Comparison of ENCODE assay signal across 22 mouse cellular contexts in the genomic region with DNA sequence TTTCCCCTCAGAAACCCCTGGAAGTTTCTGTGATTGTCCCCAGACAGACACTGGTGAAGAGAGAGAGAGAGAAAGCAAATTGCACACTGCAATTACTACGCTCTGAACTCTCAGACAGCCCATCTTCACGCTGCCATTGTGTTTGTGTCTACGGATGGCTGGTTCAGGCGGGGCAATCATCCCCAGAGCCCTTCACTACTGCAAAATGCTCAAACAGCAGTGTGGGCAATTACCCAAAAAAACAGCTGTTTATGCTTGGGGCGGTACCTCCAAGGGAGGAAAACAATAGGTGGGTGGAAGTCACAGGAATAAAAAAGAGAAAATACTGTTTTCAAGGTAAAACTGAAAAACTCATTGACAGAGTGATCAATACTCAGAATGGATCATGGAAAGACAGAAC.
"Had no signal": no experiment of that assay in that cellular context is flagged by ENCODE, and none has a peak within 500 bp of the region (broad histone marks: within the 10 kb centered on the region; RNA-seq: fewer than 3 reads in every experiment).

No protein-coding gene starts in this region.

- H3K27ac ChIP-seq: kidney, embryonic 15.5 days; limb, embryonic 12.5 days; limb, embryonic 15.5 days; liver, embryonic 14.5 days; midbrain, embryonic 10.5 days; midbrain, embryonic 13.5 days; stomach, embryonic 15.5 days had no signal

- H3K9me3 ChIP-seq: kidney, embryonic 15.5 days; limb, embryonic 12.5 days; limb, embryonic 15.5 days; midbrain, embryonic 13.5 days; stomach, embryonic 15.5 days had no signal

- H3K9ac ChIP-seq: kidney, embryonic 15.5 days; limb, embryonic 12.5 days; limb, embryonic 15.5 days; liver, embryonic 14.5 days; liver, postnatal 0 days; lung, embryonic 14.5 days; midbrain, embryonic 13.5 days; stomach, embryonic 15.5 days had no signal

- ATAC-seq: liver, postnatal 0 days; lung, postnatal 0 days; midbrain, embryonic 13.5 days; midbrain, embryonic 16.5 days had no signal

- H3K4me3 ChIP-seq: kidney, embryonic 15.5 days; limb, embryonic 12.5 days; limb, embryonic 15.5 days; megakaryocyte, embryonic 14.5 days; midbrain, embryonic 10.5 days; midbrain, embryonic 13.5 days; myocyte; stomach, embryonic 15.5 days had no signal

- H3K36me3 ChIP-seq: kidney, embryonic 15.5 days; limb, embryonic 12.5 days; limb, embryonic 15.5 days; midbrain, embryonic 10.5 days; midbrain, embryonic 13.5 days; stomach, embryonic 15.5 days had no signal

- H3K4me1 ChIP-seq: limb, embryonic 15.5 days; megakaryocyte, embryonic 14.5 days; stomach, embryonic 15.5 days had no signal

- H3K27me3 ChIP-seq: kidney, embryonic 15.5 days; limb, embryonic 15.5 days; megakaryocyte, embryonic 14.5 days; midbrain, embryonic 13.5 days; stomach, embryonic 15.5 days had no signal

- H3K4me2 ChIP-seq: kidney, embryonic 15.5 days; limb, embryonic 12.5 days; limb, embryonic 15.5 days; liver, embryonic 11.5 days; lung, embryonic 14.5 days; midbrain, embryonic 13.5 days; stomach, embryonic 15.5 days had no signal

- DNase-seq: kidney, adult 8-10 months; kidney, postnatal 14 days; kidney, postnatal 4 days; left cerebral cortex, postnatal 4 days; liver, postnatal 0 days; lung, embryonic 14.5 days; lung, postnatal 36 days; right cerebral cortex, postnatal 25 days; spleen, adult 18-20 months; thymus, postnatal 25 days had no signal
